Comparison of ENCODE assay signal across 9 mouse cellular contexts in the genomic region with DNA sequence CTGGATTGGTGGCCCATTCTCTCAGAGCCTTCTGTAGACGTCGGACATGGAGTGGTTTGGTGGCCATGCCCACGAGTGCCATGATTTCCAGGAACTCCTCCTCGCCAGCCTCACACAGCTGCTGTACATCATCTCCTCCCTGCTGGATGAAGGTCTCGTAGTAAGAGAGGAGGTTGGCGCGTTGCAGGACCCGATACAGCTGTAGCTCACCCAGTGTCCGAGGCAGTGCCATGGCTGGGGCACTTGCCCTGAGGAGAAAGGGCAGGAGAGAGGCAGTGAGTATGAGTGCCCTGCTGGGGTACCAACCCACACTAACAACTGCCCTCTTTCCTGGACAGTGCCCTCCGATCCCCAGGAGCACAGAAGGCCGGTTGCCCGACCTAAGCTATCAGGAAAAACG. TPM values are rescaled to one million over a fixed set of nuclear protein-coding genes. Genes with fewer than 3 reads are reported as not detected.
DNase-seq lines count a peak whose midpoint lies in the region; ATAC-seq lines count a peak whose summit lies in the region.
"Had no signal": no experiment of that assay in that cellular context is flagged by ENCODE, and none has a peak within 500 bp of the region (broad histone marks: within the 10 kb centered on the region; RNA-seq: fewer than 3 reads in every experiment).

No protein-coding gene starts in this region.

- no peak for ATAC-seq in megakaryocyte, adult 5-6 weeks (ENCODE audit: poor library complexity, severe bottlenecking)
- ATAC-seq in intestine, embryonic 15.5 days, result no peak
- no peak for ATAC-seq in neural tube, embryonic 15.5 days (ENCODE audit: low FRiP score)

- no peaks in the 10 kb centered on the region for H3K27me3 ChIP-seq in megakaryocyte, embryonic 14.5 days (replicated peaks)
- peaks cover 4% of the 10 kb centered on the region; the same call in 1 of the 2 replicates for H3K27me3 ChIP-seq in intestine, embryonic 15.5 days (replicated peaks)
- H3K27me3 ChIP-seq in neural tube, embryonic 15.5 days (replicated peaks), result peaks cover 83% of the 10 kb centered on the region

- DNase-seq in cerebellum, postnatal 25 days, result peak; percentile 18 to 24
- no peak for DNase-seq in cerebellum, adult 8-10 months
- DNase-seq in layer of hippocampus, postnatal 25 days (ENCODE audit: extremely low spot score in 1 of 2, low spot score in 1 of 2), result no peak
- no peak for DNase-seq in spleen, adult 18-20 months
- DNase-seq: kidney, postnatal 25 days had no signal

- peaks cover 88% of the 10 kb centered on the region for H3K4me1 ChIP-seq in megakaryocyte, embryonic 14.5 days
- H3K4me1 ChIP-seq in intestine, embryonic 15.5 days (replicated peaks), result peaks cover 74% of the 10 kb centered on the region
- H3K4me1 ChIP-seq in neural tube, embryonic 15.5 days, result peaks cover 65% of the 10 kb centered on the region

- H3K4me3 ChIP-seq in megakaryocyte, embryonic 14.5 days (replicated peaks), result peak overlapping the region; percentile 95
- peak overlapping the region; percentile 68 for H3K4me3 ChIP-seq in intestine, embryonic 15.5 days (replicated peaks)
- peak overlapping the region; percentile 54 for H3K4me3 ChIP-seq in neural tube, embryonic 15.5 days (replicated peaks)

- 46% methylated on average over 13 of the region's 13 CpGs for WGBS in intestine, embryonic 15.5 days
- 18% methylated on average over 13 of the region's 13 CpGs for WGBS in neural tube, embryonic 15.5 days

- H3K36me3 ChIP-seq in megakaryocyte, embryonic 14.5 days (replicated peaks; ENCODE audit: low read length), result peaks cover 50% of the 10 kb centered on the region
- H3K36me3 ChIP-seq in intestine, embryonic 15.5 days, result 0 out of 2 replicates have a peak, but pooled peaks cover under 1% of the 10 kb centered on the region
- H3K36me3 ChIP-seq in neural tube, embryonic 15.5 days, result no peaks in the 10 kb centered on the region

- H3K4me2 ChIP-seq in intestine, embryonic 15.5 days (replicated peaks), result peak overlapping the region; percentile 93
- H3K4me2 ChIP-seq in neural tube, embryonic 15.5 days, result peak overlapping the region; percentile 96

- peak overlapping the region; percentile 13; the same call in 1 of the 2 replicates for H3K9ac ChIP-seq in intestine, embryonic 15.5 days
- H3K9ac ChIP-seq in neural tube, embryonic 15.5 days (replicated peaks), result no peak overlapping the region

- no peak overlapping the region for H3K27ac ChIP-seq in intestine, embryonic 15.5 days
- no peak overlapping the region for H3K27ac ChIP-seq in neural tube, embryonic 15.5 days (replicated peaks)

- H3K9me3 ChIP-seq in megakaryocyte, embryonic 14.5 days, result no peaks in the 10 kb centered on the region
- no peaks in the 10 kb centered on the region for H3K9me3 ChIP-seq in intestine, embryonic 15.5 days
- H3K9me3 ChIP-seq in neural tube, embryonic 15.5 days (replicated peaks), result no peaks in the 10 kb centered on the region

RNA-seq across cellular contexts. Expression of a gene that starts 1.8 kb away (rescaled TPM):
- 1.5 TPM in 1 of 2 replicates, not detected in the other for polyA plus RNA-seq in megakaryocyte, embryonic 14.5 days (2012; ENCODE audit: insufficient read depth, low replicate concordance)
- total RNA-seq in megakaryocyte, adult 5-6 weeks (2015), result 15.2 and 18.4 TPM in 2 replicates
- total RNA-seq in megakaryocyte, adult 5-6 weeks (2017), result 17.0 and 17.5 TPM in 2 replicates
- polyA plus RNA-seq in intestine, embryonic 15.5 days (2015; fragmentation: Nextera tagmentation; extraction: Ambion mirVana), result 5.7 and 6.9 TPM in 2 replicates
- polyA plus RNA-seq in neural tube, embryonic 15.5 days (2015; fragmentation: Nextera tagmentation; extraction: Ambion mirVana), result 3.4 and 4.7 TPM in 2 replicates
- 1 to 10 TPM; 5.8 TPM for total RNA-seq in layer of hippocampus, postnatal 25 days (2021)

RNA-seq across cellular contexts. Expression of a gene that starts 3.5 kb away (rescaled TPM):
- polyA plus RNA-seq in megakaryocyte, embryonic 14.5 days (2012; ENCODE audit: insufficient read depth, low replicate concordance), result 19.1 and 21.3 TPM in 2 replicates
- total RNA-seq in megakaryocyte, adult 5-6 weeks (2015), result 2.0 and 2.6 TPM in 2 replicates
- total RNA-seq in megakaryocyte, adult 5-6 weeks (2017), result 2.3 and 2.4 TPM in 2 replicates
- 8.3 and 8.7 TPM in 2 replicates for polyA plus RNA-seq in intestine, embryonic 15.5 days (2015; fragmentation: Nextera tagmentation; extraction: Ambion mirVana)
- 2.5 and 4.8 TPM in 2 replicates for polyA plus RNA-seq in neural tube, embryonic 15.5 days (2015; fragmentation: Nextera tagmentation; extraction: Ambion mirVana)
- total RNA-seq in layer of hippocampus, postnatal 25 days (2021), result 10 to 100 TPM; 43.0 to 46.0 TPM

RNA-seq across cellular contexts. Expression of a gene that starts 22.1 kb away (rescaled TPM):
- polyA plus RNA-seq in megakaryocyte, embryonic 14.5 days (2012; ENCODE audit: insufficient read depth, low replicate concordance), result 33.8 and 70.6 TPM in 2 replicates
- total RNA-seq in megakaryocyte, adult 5-6 weeks (2015), result 82.5 and 89.6 TPM in 2 replicates
- total RNA-seq in megakaryocyte, adult 5-6 weeks (2017), result 120 and 128 TPM in 2 replicates
- polyA plus RNA-seq in intestine, embryonic 15.5 days (2015; fragmentation: Nextera tagmentation; extraction: Ambion mirVana), result 37.7 and 39.9 TPM in 2 replicates
- 5.0 and 11.5 TPM in 2 replicates for polyA plus RNA-seq in neural tube, embryonic 15.5 days (2015; fragmentation: Nextera tagmentation; extraction: Ambion mirVana)
- 1 to 10 TPM; 4.1 to 7.2 TPM for total RNA-seq in layer of hippocampus, postnatal 25 days (2021)

RNA-seq across cellular contexts. Expression of a gene that starts 40.1 kb away (rescaled TPM):
- polyA plus RNA-seq in megakaryocyte, embryonic 14.5 days (2012; ENCODE audit: insufficient read depth, low replicate concordance), result 0.04 TPM in 1 of 2 replicates, not detected in the other
- 0.16 TPM in 1 of 2 replicates, not detected in the other for total RNA-seq in megakaryocyte, adult 5-6 weeks (2015)
- total RNA-seq in megakaryocyte, adult 5-6 weeks (2017), result 0.20 TPM in 1 of 2 replicates, not detected in the other
- 33.8 and 36.7 TPM in 2 replicates for polyA plus RNA-seq in intestine, embryonic 15.5 days (2015; fragmentation: Nextera tagmentation; extraction: Ambion mirVana)
- polyA plus RNA-seq in neural tube, embryonic 15.5 days (2015; fragmentation: Nextera tagmentation; extraction: Ambion mirVana), result 1.2 and 2.1 TPM in 2 replicates
- 1 to 10 TPM in 1 of 2 experiments, under 1 TPM in 1; 0.66 to 1.0 TPM for total RNA-seq in layer of hippocampus, postnatal 25 days (2021)

RNA-seq across cellular contexts. Expression of a gene that starts 43.9 kb away (rescaled TPM):
- polyA plus RNA-seq in megakaryocyte, embryonic 14.5 days (2012; ENCODE audit: insufficient read depth, low replicate concordance), result 10.2 and 208 TPM in 2 replicates
- total RNA-seq in megakaryocyte, adult 5-6 weeks (2015), result 85.5 and 104 TPM in 2 replicates
- total RNA-seq in megakaryocyte, adult 5-6 weeks (2017), result 62.4 and 72.2 TPM in 2 replicates
- polyA plus RNA-seq in intestine, embryonic 15.5 days (2015; fragmentation: Nextera tagmentation; extraction: Ambion mirVana), result 67.2 and 77.1 TPM in 2 replicates
- 102 and 108 TPM in 2 replicates for polyA plus RNA-seq in neural tube, embryonic 15.5 days (2015; fragmentation: Nextera tagmentation; extraction: Ambion mirVana)
- total RNA-seq in layer of hippocampus, postnatal 25 days (2021), result 100 to 1,000 TPM; 259 to 316 TPM

Comparison
In these comparisons a context has a peak if more than half of its experiments do, and no peak if none do; other contexts are left out.
1. DNase-seq: peak in cerebellum, postnatal 25 days (2 of 2); none in cerebellum, adult 8-10 months (single experiment), layer of hippocampus, postnatal 25 days (0 of 2) and spleen, adult 18-20 months (0 of 2).
2. Peak in every context shown above with its lines, with median percentiles within 50 percentile points of each other: H3K4me3 ChIP-seq.